Mouse (Mus musculus) liver, postnatal 0 days (tissue): ENCODE results near the gene Laptm5. TPM values are rescaled to one million over a fixed set of nuclear protein-coding genes. Genes with fewer than 3 reads are reported as not detected.

Experiments used
- ATAC-seq: fragments of 200-750 bp; cut with Nextera tagmentation; 2 replicates; pipeline ENCODE4 v1.8.0; 2017; ENCODE audit warnings: mild to moderate bottlenecking, moderate library complexity
- DNase-seq: peaks from one replicate; pipeline ENCODE4 v3.0.0-alpha.2; 2016
- H3K27ac ChIP-seq: fragments of 300-500 bp; sonication (generic); 2 replicates; pipeline ENCODE4 v1.5.1; 2014; ENCODE audit warnings: antibody characterized with exemption, moderate library complexity, mild to moderate bottlenecking, low read depth
- H3K27me3 ChIP-seq: fragments of 300-500 bp; sonication (generic); 2 replicates; pipeline ENCODE4 v1.6.1; 2014; ENCODE audit warnings: low read length, control low read depth, mixed read lengths; ENCODE audit not compliant: insufficient read depth
- H3K36me3 ChIP-seq: fragments of 300-500 bp; sonication (generic); replicated peaks from 2 replicates; pipeline ENCODE4 v1.6.1; 2014; ENCODE audit warnings: mild to moderate bottlenecking, control low read depth, low read length, moderate library complexity, mixed read lengths; ENCODE audit not compliant: insufficient read depth
- H3K4me1 ChIP-seq: fragments of 300-500 bp; sonication (generic); 2 replicates; pipeline ENCODE4 v1.6.1; 2014; ENCODE audit warnings: antibody characterized with exemption, mild to moderate bottlenecking, control low read depth; ENCODE audit not compliant: insufficient read depth
- H3K4me2 ChIP-seq: fragments of 300-500 bp; sonication (generic); 2 replicates; pipeline ENCODE4 v1.6.1; 2014; ENCODE audit warnings: low read depth, mild to moderate bottlenecking, low read length, moderate library complexity, mixed read lengths
- H3K4me3 ChIP-seq: fragments of 300-500 bp; sonication (generic); 2 replicates; pipeline ENCODE4 v1.5.1; 2014; ENCODE audit warnings: low read depth, low read length
- H3K9ac ChIP-seq: fragments of 300-500 bp; sonication (generic); replicated peaks from 2 replicates; pipeline ENCODE4 v1.6.1; 2014; ENCODE audit warnings: mild to moderate bottlenecking, moderate library complexity
- H3K9me3 ChIP-seq: fragments of 300-500 bp; sonication (generic); 2 replicates; pipeline ENCODE4 v1.6.1; 2016; ENCODE audit warnings: mild to moderate bottlenecking, control low read depth, low read length, mixed read lengths
- CTCF ChIP-seq: sonication (generic); IDR thresholded peaks from 2 replicates; pipeline ENCODE4 v1.5.1; 2016; ENCODE audit warnings: antibody characterized with exemption, low read depth
- EP300 ChIP-seq: IDR thresholded peaks from 2 replicates; pipeline ENCODE4 v1.6.1; 2016; ENCODE audit warnings: antibody characterized with exemption, low read depth, mild to moderate bottlenecking
- whole genome bisulfite sequencing: fragments of 180-500 bp; shearing (Covaris S2); extraction: QIAGEN DNeasy Blood & Tissue Kit; methylation state at CpG from one replicate; pipeline ENCODE4 v1.1.7; 2014; ENCODE audit not compliant: insufficient replicate concordance; 5-methylcytosine and 5-hydroxymethylcytosine counted together
- polyA plus RNA-seq: library from polyadenylated mRNA; unstranded; fragments of >200 nt; fragmentation: Nextera tagmentation; extraction: Ambion mirVana; gene quantifications from 2 replicates; pipeline ENCODE4 v1.2.1, GENCODE M21; 2015

Laptm5 gene
- polyA plus RNA-seq, 1 experiment from 2014 or later: 113 TPM

GRCm38 (mm10) chr4:130893688-130894087, 19.2 kb upstream of the Laptm5 start:
- WGBS: 53% methylated on average over 5 of the region's 5 CpGs
- ATAC-seq: no peak
- Histone ChIP-seq H3K36me3 (no peaks in the 10 kb centered on the region), H3K9me3 (no peaks in the 10 kb centered on the region), H3K9ac (no peak overlapping the region), H3K27ac (no peak overlapping the region), H3K27me3 (0 out of 2 replicates have a peak, but pooled peaks cover 4% of the 10 kb centered on the region), H3K4me2 (no peak overlapping the region), H3K4me3 (no peak overlapping the region), H3K4me1 (peaks cover 6% of the 10 kb centered on the region; the same call in 1 of the 2 replicates)
- DNase-seq: no peak
- TF ChIP-seq CTCF (no peak; the same call in 1 of the 2 replicates), EP300 (no peak)

GRCm38 (mm10) chr4:130895701-130896100, 17.2 kb upstream of the Laptm5 start:
- H3K4me1 ChIP-seq: peaks cover under 1% of the 10 kb centered on the region; the same call in 1 of the 2 replicates
- no peak for ATAC-seq
- H3K27me3 ChIP-seq: 0 out of 2 replicates have a peak, but pooled peaks cover 4% of the 10 kb centered on the region
- H3K9me3 ChIP-seq: no peaks in the 10 kb centered on the region
- no peak overlapping the region for H3K4me3 ChIP-seq
- TF ChIP-seq CTCF (no peak), EP300 (no peak)
- H3K4me2 ChIP-seq: no peak overlapping the region
- 76% methylated on average over 6 of the region's 6 CpGs for WGBS
- no peak for DNase-seq
- no peak overlapping the region for H3K9ac ChIP-seq
- H3K27ac ChIP-seq: no peak overlapping the region
- H3K36me3 ChIP-seq: no peaks in the 10 kb centered on the region

- Histone ChIP-seq H3K27ac (no peak overlapping the region), H3K4me3 (no peak overlapping the region), H3K4me2 (no peak overlapping the region), H3K9ac (no peak overlapping the region), H3K27me3 (0 out of 2 replicates have a peak, but pooled peaks cover 4% of the 10 kb centered on the region), H3K36me3 (no peaks in the 10 kb centered on the region), H3K9me3 (no peaks in the 10 kb centered on the region), H3K4me1 (0 out of 2 replicates have a peak, but pooled peaks cover 2% of the 10 kb centered on the region)
- WGBS: 48% methylated on average over 2 of the region's 2 CpGs
- ATAC-seq (no peak; the same call in 1 of the 2 replicates), DNase-seq (peak; percentile 66)
- no peak for TF ChIP-seq EP300
- TF ChIP-seq CTCF: peak; percentile 89
These were observed 16.6 kb upstream of the Laptm5 start for GRCm38 (mm10) chr4:130896372-130896771.

- H3K4me3 ChIP-seq: no peak overlapping the region
- H3K36me3 ChIP-seq: no peaks in the 10 kb centered on the region
- TF ChIP-seq CTCF: no peak
- no peak for TF ChIP-seq EP300
- H3K27ac ChIP-seq: peak overlapping the region; percentile 55
- 0 out of 2 replicates have a peak, but pooled peaks cover 4% of the 10 kb centered on the region for H3K27me3 ChIP-seq
- H3K4me1 ChIP-seq: peaks cover 12% of the 10 kb centered on the region
- DNase-seq (no peak), ATAC-seq (no peak)
- no peak overlapping the region for H3K9ac ChIP-seq
- 58% methylated on average over 2 of the region's 3 CpGs for WGBS
- no peaks in the 10 kb centered on the region for H3K9me3 ChIP-seq
- no peak overlapping the region for H3K4me2 ChIP-seq
These were observed 13.5 kb upstream of the Laptm5 start for GRCm38 (mm10) chr4:130899383-130899781.

- Histone ChIP-seq H3K4me2 (no peak overlapping the region), H3K4me1 (peaks cover 12% of the 10 kb centered on the region), H3K9ac (no peak overlapping the region), H3K27me3 (0 out of 2 replicates have a peak, but pooled peaks cover 3% of the 10 kb centered on the region), H3K9me3 (no peaks in the 10 kb centered on the region), H3K36me3 (no peaks in the 10 kb centered on the region), H3K4me3 (no peak overlapping the region), H3K27ac (peak overlapping the region; percentile 55)
- TF ChIP-seq CTCF (no peak), EP300 (no peak)
- WGBS: 53% methylated on average over 6 of the region's 6 CpGs
- no peak for ATAC-seq
- no peak for DNase-seq
These were observed 13.0 kb upstream of the Laptm5 start for GRCm38 (mm10) chr4:130899782-130900427.

GRCm38 (mm10) chr4:130900746-130901145, 12.2 kb upstream of the Laptm5 start:
- Histone ChIP-seq H3K36me3 (no peaks in the 10 kb centered on the region), H3K9me3 (no peaks in the 10 kb centered on the region), H3K4me2 (no peak overlapping the region), H3K9ac (no peak overlapping the region), H3K4me3 (no peak overlapping the region), H3K27ac (no peak overlapping the region), H3K4me1 (peaks cover 12% of the 10 kb centered on the region), H3K27me3 (no peaks in the 10 kb centered on the region)
- DNase-seq: no peak
- TF ChIP-seq CTCF (no peak), EP300 (no peak)
- ATAC-seq: no peak
- WGBS: 68% methylated on average over 7 of the region's 7 CpGs
